Mouse (Mus musculus) kidney, embryonic 15.5 days (tissue): ENCODE results near the gene Gucy2g. TPM values are rescaled to one million over a fixed set of nuclear protein-coding genes. Genes with fewer than 3 reads are reported as not detected.

Experiments used
- ATAC-seq: fragments of 200-750 bp; cut with Nextera tagmentation; replicated peaks from 2 replicates; pipeline ENCODE4 v1.8.0; 2017; ENCODE audit warnings: moderate TSS enrichment; ENCODE audit not compliant: low FRiP score
- H3K27ac ChIP-seq: fragments of 300-500 bp; sonication (generic); 2 replicates; pipeline ENCODE4 v1.5.1; 2015; ENCODE audit warnings: mild to moderate bottlenecking, inconsistent platforms
- H3K27me3 ChIP-seq: fragments of 300-500 bp; sonication (generic); 2 replicates; pipeline ENCODE4 v1.6.1; 2015; ENCODE audit warnings: inconsistent platforms
- H3K36me3 ChIP-seq: fragments of 300-500 bp; sonication (generic); 2 replicates; pipeline ENCODE4 v1.6.1; 2015; ENCODE audit warnings: inconsistent platforms
- H3K4me1 ChIP-seq: fragments of 300-500 bp; sonication (generic); 2 replicates; pipeline ENCODE4 v1.6.1; 2015; ENCODE audit warnings: inconsistent platforms
- H3K4me2 ChIP-seq: fragments of 300-500 bp; sonication (generic); 2 replicates; pipeline ENCODE4 v1.6.1; 2015; ENCODE audit warnings: moderate library complexity, mild to moderate bottlenecking, inconsistent platforms
- H3K4me3 ChIP-seq: fragments of 300-500 bp; sonication (generic); replicated peaks from 2 replicates; pipeline ENCODE4 v1.5.1; 2015; ENCODE audit warnings: mild to moderate bottlenecking, inconsistent platforms
- H3K9ac ChIP-seq: fragments of 300-500 bp; sonication (generic); 2 replicates; pipeline ENCODE4 v1.6.1; 2015; ENCODE audit warnings: mild to moderate bottlenecking, inconsistent platforms
- H3K9me3 ChIP-seq: fragments of 300-500 bp; sonication (generic); replicated peaks from 2 replicates; pipeline ENCODE4 v1.6.1; 2016; ENCODE audit warnings: inconsistent platforms
- WGBS: fragments of 180-500 bp; shearing (Covaris S2); methylation state at CpG from one replicate; pipeline ENCODE4 v1.1.7; 2015; ENCODE audit warnings: mixed read lengths; 5-methylcytosine and 5-hydroxymethylcytosine counted together
- polyA plus RNA-seq: library from polyadenylated mRNA; unstranded; fragments of >200 nt; fragmentation: Nextera tagmentation; extraction: Ambion mirVana; gene quantifications from 2 replicates; pipeline ENCODE4 v1.2.1, GENCODE M21; 2015

The Gucy2g gene
- polyA plus RNA-seq, 1 experiment from 2014 or later: 0.04 TPM

DNA sequence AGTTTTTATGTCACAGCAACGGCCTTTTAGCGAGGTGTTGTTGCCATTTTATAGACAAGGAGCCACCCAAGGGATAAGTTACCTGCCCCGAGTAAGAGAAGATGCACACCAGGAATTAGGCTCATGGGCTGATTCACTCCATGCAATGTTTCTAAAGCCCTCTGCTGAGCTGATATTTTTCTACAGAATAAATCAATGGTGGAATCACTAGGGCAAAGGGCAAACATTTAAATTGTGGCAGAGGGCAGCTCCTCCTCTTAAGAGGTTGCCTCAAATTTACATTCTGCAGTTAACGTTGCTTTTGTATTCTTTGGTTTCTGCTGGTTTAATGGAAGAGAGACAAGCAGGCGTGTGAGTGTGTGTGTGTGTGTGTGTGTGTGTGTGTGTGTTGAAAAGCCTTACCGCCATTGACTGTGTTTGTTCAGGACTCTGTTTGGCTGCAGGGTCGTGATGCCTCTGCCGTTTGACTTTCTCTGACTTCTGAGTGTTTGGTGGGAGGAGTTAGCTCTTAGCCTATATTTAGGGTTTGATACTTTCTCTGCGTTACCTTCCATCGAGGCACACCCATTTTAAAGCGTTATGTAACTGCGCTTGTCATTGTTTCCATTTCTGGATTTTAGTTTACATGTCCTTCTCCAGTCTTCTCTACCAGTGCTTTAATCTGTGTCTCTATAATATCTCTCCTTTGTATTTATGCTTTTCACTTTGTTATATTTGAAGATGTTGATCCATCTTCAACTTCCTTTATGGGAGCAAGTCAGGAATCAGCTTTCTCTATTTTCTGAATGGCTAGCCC, 19.6 kb upstream of the Gucy2g start:
- Histone ChIP-seq H3K9ac (no peak overlapping the region), H3K27me3 (no peaks in the 10 kb centered on the region), H3K4me2 (no peak overlapping the region), H3K9me3 (no peaks in the 10 kb centered on the region), H3K36me3 (no peaks in the 10 kb centered on the region), H3K27ac (no peak overlapping the region), H3K4me3 (no peak overlapping the region), H3K4me1 (0 out of 2 replicates have a peak, but pooled peaks cover 3% of the 10 kb centered on the region)
- no peak for ATAC-seq
- 60% methylated on average over 12 of the region's 12 CpGs for WGBS

DNA sequence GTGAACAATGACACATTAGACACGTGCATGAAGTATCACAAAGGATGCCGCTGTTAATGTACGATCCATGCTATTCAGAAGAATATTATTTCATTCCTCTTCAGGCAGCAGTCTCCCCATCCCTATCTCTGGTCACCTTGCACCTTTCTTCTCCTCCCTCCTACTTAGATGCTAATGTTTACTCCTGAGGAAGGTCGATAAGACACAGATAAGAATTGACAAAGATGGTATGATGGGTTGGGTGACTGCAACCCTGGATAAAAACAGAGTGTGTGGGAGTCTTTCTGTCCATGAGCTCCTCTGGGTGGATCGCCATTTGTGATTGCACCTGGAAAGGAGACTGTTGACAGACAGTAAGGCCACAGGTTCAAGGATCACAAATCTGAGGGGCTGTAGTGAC, 17.5 kb upstream of the Gucy2g start:
- ATAC-seq: no peak
- 87% methylated on average over 5 of the region's 5 CpGs for WGBS
- no peak overlapping the region for H3K27ac ChIP-seq
- H3K4me2 ChIP-seq: no peak overlapping the region
- no peaks in the 10 kb centered on the region for H3K9me3 ChIP-seq
- H3K9ac ChIP-seq: no peak overlapping the region
- peaks cover 15% of the 10 kb centered on the region for H3K4me1 ChIP-seq
- no peaks in the 10 kb centered on the region for H3K36me3 ChIP-seq
- no peaks in the 10 kb centered on the region for H3K27me3 ChIP-seq
- H3K4me3 ChIP-seq: no peak overlapping the region

DNA sequence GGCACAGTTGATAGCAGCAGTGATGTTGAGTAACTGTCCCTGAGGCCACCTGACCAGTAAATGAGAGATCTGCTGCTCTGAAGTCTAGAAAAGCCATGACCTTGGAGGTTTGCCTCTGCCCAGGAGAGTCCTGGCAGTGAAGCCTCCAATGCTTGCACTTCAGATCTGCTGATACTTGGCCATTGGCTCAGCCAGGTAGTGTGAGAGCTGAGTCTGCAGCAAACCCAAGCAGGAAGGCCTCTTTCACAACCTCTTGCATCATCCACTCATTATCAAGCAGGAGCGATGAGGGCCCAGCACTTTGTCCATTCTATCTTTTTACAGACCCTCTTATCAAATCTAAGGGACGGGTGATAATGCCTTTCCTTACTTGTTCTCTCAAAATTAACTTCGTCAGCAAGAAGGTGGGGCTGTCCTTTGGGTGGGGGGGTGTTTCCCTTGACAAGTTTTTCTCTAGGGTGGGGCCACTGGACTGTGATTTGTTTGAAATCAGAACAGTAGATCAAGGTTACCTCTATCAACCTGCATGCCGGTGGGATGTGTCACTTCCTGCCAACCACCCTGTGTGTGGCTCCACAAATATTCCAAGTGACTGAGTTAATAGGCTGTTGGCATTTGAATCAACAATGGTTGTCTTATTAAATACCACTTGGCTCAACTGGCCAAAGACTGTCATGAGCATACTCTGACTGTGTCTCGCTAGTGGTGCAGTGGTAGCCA, 16.8 kb upstream of the Gucy2g start:
- Histone ChIP-seq H3K27me3 (no peaks in the 10 kb centered on the region), H3K36me3 (no peaks in the 10 kb centered on the region), H3K9me3 (no peaks in the 10 kb centered on the region), H3K27ac (no peak overlapping the region), H3K4me2 (no peak overlapping the region), H3K9ac (no peak overlapping the region), H3K4me3 (no peak overlapping the region), H3K4me1 (peaks cover 20% of the 10 kb centered on the region)
- ATAC-seq: no peak
- WGBS: 83% methylated on average over 5 of the region's 5 CpGs

GRCm38 (mm10) chr19:55256156-55256555, 15.1 kb upstream of the Gucy2g start:
- no peaks in the 10 kb centered on the region for H3K9me3 ChIP-seq
- WGBS: 86% methylated on average over 9 of the region's 9 CpGs
- no peak overlapping the region for H3K4me2 ChIP-seq
- H3K27me3 ChIP-seq: no peaks in the 10 kb centered on the region
- no peak overlapping the region for H3K9ac ChIP-seq
- no peak overlapping the region for H3K4me3 ChIP-seq
- no peak overlapping the region for H3K27ac ChIP-seq
- peaks cover 20% of the 10 kb centered on the region for H3K4me1 ChIP-seq
- no peaks in the 10 kb centered on the region for H3K36me3 ChIP-seq
- ATAC-seq: no peak

GRCm38 (mm10) chr19:55254513-55255016, 13.5 kb upstream of the Gucy2g start:
- H3K4me3 ChIP-seq: peak overlapping the region; percentile 65

GRCm38 (mm10) chr19:55253570-55254441, 12.8 kb upstream of the Gucy2g start:
- under 1% methylated on average over 31 of the region's 32 CpGs for WGBS
- Histone ChIP-seq H3K9ac (peak overlapping the region; percentile 74), H3K27ac (peak overlapping the region; percentile 91), H3K4me1 (peaks cover 17% of the 10 kb centered on the region), H3K36me3 (no peaks in the 10 kb centered on the region), H3K4me2 (peak overlapping the region; percentile 92), H3K27me3 (no peaks in the 10 kb centered on the region), H3K4me3 (peak overlapping the region; percentile 65), H3K9me3 (no peaks in the 10 kb centered on the region)
- peak; percentile 82 for ATAC-seq

More at GRCm38 (mm10) chr19:55254513-55255016, 13.5 kb upstream of the Gucy2g start:
- no peaks in the 10 kb centered on the region for H3K9me3 ChIP-seq
- peak overlapping the region; percentile 91 for H3K27ac ChIP-seq
- no peaks in the 10 kb centered on the region for H3K36me3 ChIP-seq
- peaks cover 17% of the 10 kb centered on the region for H3K4me1 ChIP-seq
- no peaks in the 10 kb centered on the region for H3K27me3 ChIP-seq
- ATAC-seq: peak; percentile 66
- 17% methylated on average over 5 of the region's 5 CpGs for WGBS
- H3K9ac ChIP-seq: peak overlapping the region; percentile 74
- H3K4me2 ChIP-seq: peak overlapping the region; percentile 92

GRCm38 (mm10) chr19:55253239-55253569, 12.2 kb upstream of the Gucy2g start:
- WGBS: 2% methylated on average over 9 of the region's 9 CpGs
- no peak; the same call in 1 of the 2 replicates for ATAC-seq
- H3K4me2 ChIP-seq: peak overlapping the region; percentile 92

GRCm38 (mm10) chr19:55251383-55252124, 10.5 kb upstream of the Gucy2g start, which contains the start of gene Acsl5:
Acsl5 (plus strand) TSS chr19:55251938.
- H3K36me3 ChIP-seq: no peaks in the 10 kb centered on the region
- no peaks in the 10 kb centered on the region for H3K9me3 ChIP-seq
- no peak within 1 kb of the TSS for H3K4me3 ChIP-seq
- H3K9ac ChIP-seq: no peak within 1 kb of the TSS
- no peak within 1 kb of the TSS for H3K4me2 ChIP-seq
- WGBS: 93% methylated on average over 9 of the region's 9 CpGs
- no peak within 1 kb of the TSS for H3K27ac ChIP-seq
- ATAC-seq: no peak
- no peaks in the 10 kb centered on the region for H3K27me3 ChIP-seq
- H3K4me1 ChIP-seq: peaks cover 17% of the 10 kb centered on the region

More at GRCm38 (mm10) chr19:55253239-55253569, 12.2 kb upstream of the Gucy2g start:
- Histone ChIP-seq H3K36me3 (no peaks in the 10 kb centered on the region), H3K4me3 (peak overlapping the region; percentile 65), H3K27ac (peak overlapping the region; percentile 91), H3K4me1 (peaks cover 17% of the 10 kb centered on the region), H3K9ac (peak overlapping the region; percentile 74), H3K9me3 (no peaks in the 10 kb centered on the region), H3K27me3 (no peaks in the 10 kb centered on the region)

DNA sequence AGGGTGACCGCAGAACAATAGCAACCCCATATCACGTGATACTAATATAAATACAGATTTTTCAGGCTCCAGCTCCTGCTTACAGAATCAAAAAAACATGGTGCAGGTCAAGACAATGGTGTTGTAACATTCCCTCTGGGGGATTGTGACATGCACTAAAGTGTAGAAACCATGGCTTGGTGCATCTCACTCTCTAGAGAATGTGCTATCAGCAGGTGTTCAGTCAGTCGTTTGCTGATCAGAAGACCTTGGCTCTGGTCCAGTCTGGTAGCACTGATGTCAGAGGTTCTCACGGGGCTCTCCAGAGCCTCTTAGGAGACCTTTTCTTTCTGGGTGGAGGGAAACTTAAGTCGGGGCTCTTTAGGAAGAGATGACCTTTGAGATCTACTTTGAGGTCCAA, 9.4 kb upstream of the Gucy2g start:
- Histone ChIP-seq H3K4me3 (no peak overlapping the region), H3K4me2 (no peak overlapping the region), H3K9ac (no peak overlapping the region), H3K4me1 (peaks cover 19% of the 10 kb centered on the region), H3K27me3 (no peaks in the 10 kb centered on the region), H3K9me3 (no peaks in the 10 kb centered on the region), H3K36me3 (no peaks in the 10 kb centered on the region), H3K27ac (no peak overlapping the region)
- WGBS: 89% methylated on average over 5 of the region's 5 CpGs
- no peak for ATAC-seq

DNA sequence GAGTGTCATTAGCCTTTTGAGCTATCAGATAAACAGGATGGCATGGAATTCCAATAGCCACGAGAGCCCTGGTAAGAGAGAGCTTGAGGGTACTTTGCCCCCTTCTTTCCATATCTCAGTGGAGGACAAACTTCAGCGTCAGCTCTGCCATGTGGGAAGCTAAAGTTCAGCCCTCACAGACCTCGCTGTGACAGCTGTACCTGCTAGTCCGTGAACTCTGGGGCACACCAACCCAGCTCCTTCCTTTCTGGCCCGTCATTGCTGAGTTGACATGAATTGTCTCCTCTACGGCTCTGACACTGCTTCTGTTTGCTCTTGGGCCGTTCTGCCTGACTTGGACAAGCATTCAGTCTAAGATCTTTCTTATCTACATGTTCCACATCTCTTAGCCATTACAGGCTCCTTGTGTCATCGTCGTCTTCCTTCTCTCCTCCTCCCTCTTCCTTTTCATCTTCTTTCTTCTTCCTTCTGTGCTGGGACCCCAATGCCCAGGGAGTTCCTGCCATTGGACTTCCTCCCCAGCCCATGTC, 7.0 kb upstream of the Gucy2g start:
- WGBS: 58% methylated on average over 9 of the region's 9 CpGs
- no peak for ATAC-seq
- H3K27me3 ChIP-seq: 0 out of 2 replicates have a peak, but pooled peaks cover 3% of the 10 kb centered on the region
- no peaks in the 10 kb centered on the region for H3K36me3 ChIP-seq
- no peak overlapping the region for H3K4me3 ChIP-seq
- no peak overlapping the region for H3K27ac ChIP-seq
- peaks cover 12% of the 10 kb centered on the region for H3K4me1 ChIP-seq
- H3K9ac ChIP-seq: no peak overlapping the region
- no peak overlapping the region for H3K4me2 ChIP-seq
- H3K9me3 ChIP-seq: no peaks in the 10 kb centered on the region

GRCm38 (mm10) chr19:55247563-55247962, 6.5 kb upstream of the Gucy2g start:
- Histone ChIP-seq H3K27me3 (0 out of 2 replicates have a peak, but pooled peaks cover 4% of the 10 kb centered on the region), H3K27ac (no peak overlapping the region), H3K9ac (no peak overlapping the region), H3K4me3 (no peak overlapping the region), H3K4me2 (no peak overlapping the region), H3K4me1 (peaks cover 11% of the 10 kb centered on the region), H3K9me3 (no peaks in the 10 kb centered on the region), H3K36me3 (no peaks in the 10 kb centered on the region)
- whole genome bisulfite sequencing: 83% methylated on average over 5 of the region's 5 CpGs
- ATAC-seq: no peak
